Mouse (Mus musculus): ENCODE data around the gene Vmac.

Gene Vmac

GRCm38 (mm10) chr17:56717363-56718058 is at the start of gene Vmac, which contains the start of gene Ndufa11:
Gene Vmac, minus strand, starts transcription at chr17:56718022.
Gene Ndufa11, plus strand, starts transcription at chr17:56717767.
- DNase-seq, result peak; percentile 93

GRCm38 (mm10) chr17:56766631-56767405 is 49.0 kb upstream of the Vmac start:
- DNase-seq, result no peak

DNA sequence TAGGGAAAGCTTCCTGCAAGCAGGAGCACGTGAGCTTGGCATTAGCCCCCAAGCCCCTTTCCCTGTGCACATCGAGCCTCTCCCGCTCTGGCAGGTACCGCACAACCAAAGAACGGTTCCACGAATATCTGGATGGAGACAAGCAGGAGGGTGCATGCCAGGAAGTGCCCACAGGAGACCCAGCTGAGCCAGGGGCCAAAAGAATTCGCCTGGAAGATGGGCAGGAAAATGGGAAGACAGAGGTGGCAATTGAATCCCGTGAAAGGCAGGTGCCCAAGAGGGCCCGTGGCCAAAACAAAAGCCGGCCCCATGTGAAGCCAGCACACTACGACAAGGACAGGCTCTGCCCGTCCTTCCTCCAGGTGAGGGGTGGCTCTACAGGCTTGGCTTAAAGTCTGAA is 47.6 kb upstream of the Vmac start:
- DNase-seq, result no peak

DNA sequence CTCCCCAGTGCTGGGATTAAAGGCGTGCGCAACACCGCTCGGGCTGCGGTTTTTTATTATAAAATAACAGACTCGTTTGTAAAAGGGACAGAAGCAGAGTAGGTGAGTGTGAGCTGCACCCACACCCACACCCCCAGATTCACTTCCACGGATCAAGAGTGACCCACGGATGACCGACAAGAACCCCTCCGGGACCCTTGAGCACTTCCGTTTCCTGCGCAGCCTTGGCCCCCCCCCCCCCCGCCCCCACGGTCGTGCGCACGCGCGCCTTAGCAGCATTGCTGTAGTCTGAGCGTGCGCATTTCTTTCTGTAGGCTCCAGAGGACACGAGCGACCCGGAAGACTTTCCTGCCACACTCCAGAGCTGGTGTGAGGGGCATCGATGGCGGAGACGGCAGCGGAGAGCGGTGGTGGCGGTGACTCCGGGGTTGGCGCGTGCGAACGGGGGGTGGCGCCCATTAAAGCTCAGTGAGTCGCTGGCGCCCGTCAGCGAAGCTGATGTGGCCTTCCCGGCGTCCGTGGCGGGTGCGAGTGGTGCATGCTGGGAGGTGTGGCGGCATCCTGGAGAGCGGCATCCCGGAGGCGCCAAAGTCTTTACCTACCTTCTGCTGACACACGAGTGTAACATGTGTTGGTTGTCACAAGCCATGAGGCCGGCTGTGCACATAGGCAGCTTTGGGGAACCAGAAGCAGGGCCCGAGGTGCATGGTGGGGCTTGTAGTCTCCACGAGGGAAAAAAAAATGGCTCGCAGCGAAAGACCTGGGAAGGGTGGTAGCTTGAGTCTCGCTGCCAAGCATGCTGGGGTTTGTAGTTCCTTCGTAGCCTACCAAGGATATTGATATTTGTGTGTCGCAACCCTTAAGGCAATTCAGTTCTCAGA is 46.9 kb upstream of the Vmac start, which contains the start of gene Dus3l:
Gene Dus3l (plus strand): TSS at position 284 of the 881 bp plus-strand sequence.
- DNase-seq, result peak; percentile 90

- no peak for DNase-seq
Observed at GRCm38 (mm10) chr17:56763741-56764250, 46.0 kb upstream of the Vmac start.

- DNase-seq, result peak; percentile 69
Observed at GRCm38 (mm10) chr17:56762769-56763731, 45.2 kb upstream of the Vmac start.

DNA sequence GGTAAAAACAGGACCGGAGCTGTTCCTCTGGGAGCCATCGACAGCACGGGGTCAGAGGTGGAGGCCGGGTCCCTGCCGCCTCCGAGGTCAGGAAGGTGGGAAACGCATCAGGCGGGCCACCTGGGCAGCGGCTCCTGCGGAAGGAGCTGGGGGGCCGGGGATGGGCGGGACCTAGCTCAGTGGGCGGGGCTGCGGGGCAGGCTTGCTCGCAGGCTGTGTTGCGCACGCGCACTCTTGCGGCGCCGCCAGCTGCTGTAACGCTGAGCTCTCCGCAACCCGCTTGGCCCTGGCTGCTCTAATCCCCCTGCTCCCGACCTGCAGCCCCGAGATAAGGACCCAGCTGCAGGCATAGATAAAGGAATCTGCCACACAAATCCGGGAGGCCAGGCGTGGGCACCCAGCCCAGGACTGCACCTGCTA is 44.2 kb upstream of the Vmac start:
- DNase-seq, result peak; percentile 97

GRCm38 (mm10) chr17:56761077-56761476 is 43.3 kb upstream of the Vmac start:
- no peak for DNase-seq

DNA sequence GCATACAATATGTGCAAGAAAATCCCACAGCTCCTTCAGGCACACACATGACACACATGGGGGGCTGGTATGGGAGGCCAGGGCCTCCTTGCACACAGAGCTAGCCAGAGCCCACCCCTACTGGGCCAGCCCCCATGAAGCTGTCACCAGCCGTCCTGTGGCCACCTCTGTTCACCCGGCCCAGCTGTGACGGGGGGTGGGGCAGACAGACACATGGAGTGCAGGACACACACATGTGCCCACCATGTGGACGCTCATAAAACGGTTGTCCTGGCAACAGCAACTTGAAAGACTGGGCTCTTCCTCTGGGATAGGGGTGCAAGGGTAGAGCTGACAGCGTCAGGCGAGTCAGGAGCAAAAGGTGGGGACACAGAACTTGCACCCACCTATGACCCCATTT is 41.4 kb upstream of the Vmac start:
- DNase-seq, result no peak

- DNase-seq, result peak; percentile 90
Observed at GRCm38 (mm10) chr17:56758132-56758531, 40.3 kb upstream of the Vmac start.

- peak; percentile 90 for DNase-seq
Observed at GRCm38 (mm10) chr17:56757416-56758123, 39.7 kb upstream of the Vmac start, which contains the start of gene Nrtn. Gene Nrtn, minus strand, starts transcription at chr17:56757530.

DNA sequence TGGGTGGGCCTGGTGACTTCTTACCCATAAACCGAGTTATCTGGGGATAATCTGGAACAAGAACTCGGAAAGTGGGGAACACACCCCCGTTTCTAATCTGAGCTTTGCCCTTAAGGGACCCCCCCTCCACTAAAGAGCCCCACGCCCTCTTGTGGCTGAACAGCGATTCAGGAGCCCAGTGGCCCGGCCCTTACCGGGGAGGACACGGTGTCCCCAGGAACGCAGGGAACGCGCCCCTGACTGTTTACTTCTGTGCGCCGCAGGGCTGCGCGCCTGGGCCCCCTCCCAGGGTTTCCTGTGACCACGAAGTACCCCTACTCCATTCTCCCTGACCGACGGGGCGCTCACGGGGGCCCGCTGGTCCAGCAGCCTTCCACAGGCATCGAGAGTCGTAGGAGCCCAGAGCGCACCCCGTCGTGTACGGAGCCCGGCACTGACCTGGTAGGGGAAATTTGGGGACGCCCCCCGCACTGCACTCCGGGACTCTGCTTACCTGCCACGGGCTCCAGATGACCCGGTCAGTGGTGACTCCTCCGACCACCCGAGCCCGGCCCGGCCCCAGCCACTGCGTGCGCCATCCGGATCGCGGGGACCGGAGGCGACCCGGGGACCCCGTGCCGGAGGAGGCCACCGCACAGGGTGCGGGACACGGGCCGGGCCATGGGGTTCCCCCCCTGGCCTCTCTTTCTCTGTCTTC is 39.0 kb upstream of the Vmac start:
- DNase-seq, result peak; percentile 56

GRCm38 (mm10) chr17:56754271-56755185 is 36.7 kb upstream of the Vmac start:
- peak; percentile 43 for DNase-seq

DNA sequence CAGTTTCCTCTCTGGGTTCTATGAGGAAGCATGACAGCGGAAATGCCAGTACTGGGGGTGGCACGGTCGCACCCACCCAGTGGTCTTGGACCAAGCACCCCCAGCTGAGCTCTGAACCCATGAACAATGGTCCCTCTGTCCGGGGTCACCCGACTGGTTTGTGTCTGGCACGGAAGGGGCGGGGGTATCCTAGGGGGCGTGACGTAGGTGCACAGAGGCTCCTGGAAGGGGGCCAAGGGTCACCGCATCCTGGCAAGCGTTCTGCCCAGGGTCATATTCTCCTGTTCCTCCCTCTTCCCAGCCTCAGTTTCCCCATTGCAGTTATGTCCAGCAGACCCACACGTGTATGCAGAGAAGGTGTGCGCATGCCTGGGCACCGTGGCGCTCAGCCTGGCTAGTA is 35.6 kb upstream of the Vmac start:
- DNase-seq, result peak; percentile 9

DNA sequence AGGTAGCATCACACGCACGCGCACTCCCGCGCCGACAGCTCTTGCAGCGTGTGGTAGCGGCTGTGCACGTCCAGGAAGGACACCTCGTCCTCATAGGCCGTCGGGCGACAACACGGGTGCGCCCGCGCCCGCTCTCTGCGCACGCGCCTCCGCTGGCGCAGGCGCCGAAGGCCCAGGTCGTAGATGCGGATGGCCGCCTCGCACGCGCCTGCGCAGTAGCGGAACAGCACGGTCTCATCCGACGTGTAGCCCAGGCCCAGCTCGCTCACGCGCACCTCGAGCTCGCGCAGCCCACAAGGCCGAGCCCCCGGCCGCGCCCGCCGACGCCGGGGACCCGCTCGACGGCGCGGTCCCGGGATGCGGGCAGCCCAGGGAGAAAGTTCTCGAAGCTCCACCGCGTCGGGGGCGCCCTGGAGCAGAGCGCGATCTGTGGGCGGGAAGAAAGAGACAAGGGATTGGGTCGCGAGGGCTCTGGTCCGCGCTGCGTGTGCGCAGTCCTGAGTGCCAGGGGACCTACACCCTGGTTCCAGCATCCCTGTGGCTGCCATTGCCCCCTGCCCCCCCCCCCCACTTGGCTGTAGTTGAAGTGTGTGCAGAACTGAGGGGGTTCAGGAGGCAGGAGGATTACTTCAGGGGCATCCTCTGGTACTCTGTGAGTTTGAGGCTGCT is 33.7 kb upstream of the Vmac start:
- no peak for DNase-seq

GRCm38 (mm10) chr17:56744173-56744572 is 26.4 kb upstream of the Vmac start:
- no peak for DNase-seq

GRCm38 (mm10) chr17:56740788-56741160 is 23.0 kb upstream of the Vmac start:
- no peak for DNase-seq

- DNase-seq, result no peak
Observed at GRCm38 (mm10) chr17:56740118-56740787, 22.4 kb upstream of the Vmac start.

Measured in thymus, postnatal 14 days (tissue).